Mouse (Mus musculus) limb, embryonic 10.5 days (tissue): ENCODE results near the gene Iqce. TPM values are rescaled to one million over a fixed set of nuclear protein-coding genes. Genes with fewer than 3 reads are reported as not detected.

Experiments
- DNase-seq: peaks from one replicate; pipeline ENCODE4 v3.0.0-alpha.2; 2017; ENCODE audit warnings: low spot score
- H3K27ac ChIP-seq: fragments of 300-500 bp; sonication (generic); 2 replicates; pipeline ENCODE4 v1.5.1; 2016; ENCODE audit warnings: mild to moderate bottlenecking
- H3K27me3 ChIP-seq: fragments of 300-500 bp; sonication (generic); 2 replicates; pipeline ENCODE4 v1.6.1; 2016; ENCODE audit warnings: low read depth, mild to moderate bottlenecking; ENCODE audit not compliant: poor library complexity, severe bottlenecking
- H3K36me3 ChIP-seq: fragments of 300-500 bp; sonication (generic); 2 replicates; pipeline ENCODE4 v1.6.1; 2016; ENCODE audit warnings: mild to moderate bottlenecking, moderate library complexity
- H3K4me1 ChIP-seq: fragments of 300-500 bp; sonication (generic); 2 replicates; pipeline ENCODE4 v1.6.1; 2016
- H3K4me3 ChIP-seq: fragments of 300-500 bp; sonication (generic); 2 replicates; pipeline ENCODE4 v1.5.1; 2016; ENCODE audit warnings: mild to moderate bottlenecking, moderate library complexity
- H3K9me3 ChIP-seq: fragments of 300-500 bp; sonication (generic); replicated peaks from 2 replicates; pipeline ENCODE4 v1.6.1; 2016; ENCODE audit warnings: mild to moderate bottlenecking
- WGBS: fragments of 180-500 bp; shearing (Covaris S2); methylation state at CpG from one replicate; pipeline ENCODE4 v1.1.7; 2016; 5-methylcytosine and 5-hydroxymethylcytosine counted together
- polyA plus RNA-seq: library from polyadenylated mRNA; unstranded; fragments of >200 nt; fragmentation: Nextera tagmentation; extraction: Ambion mirVana; gene quantifications from 2 replicates; pipeline ENCODE4 v1.2.1, GENCODE M21; 2016

The Iqce gene
- polyA plus RNA-seq, 1 experiment from 2014 or later: 24.9 TPM

GRCm38 (mm10) chr5:140622978-140623670 is 79.1 kb downstream of the Iqce start:
- H3K4me3 ChIP-seq: no peak overlapping the region
- 95% methylated on average over 23 of the region's 23 CpGs for WGBS
- H3K27ac ChIP-seq: peak overlapping the region; percentile 19; the same call in 1 of the 2 replicates
- no peaks in the 10 kb centered on the region for H3K27me3 ChIP-seq
- H3K9me3 ChIP-seq: no peaks in the 10 kb centered on the region; the same call in 1 of the 2 replicates
- H3K36me3 ChIP-seq: peaks cover 73% of the 10 kb centered on the region
- peaks cover 8% of the 10 kb centered on the region for H3K4me1 ChIP-seq
- DNase-seq: no peak

DNA sequence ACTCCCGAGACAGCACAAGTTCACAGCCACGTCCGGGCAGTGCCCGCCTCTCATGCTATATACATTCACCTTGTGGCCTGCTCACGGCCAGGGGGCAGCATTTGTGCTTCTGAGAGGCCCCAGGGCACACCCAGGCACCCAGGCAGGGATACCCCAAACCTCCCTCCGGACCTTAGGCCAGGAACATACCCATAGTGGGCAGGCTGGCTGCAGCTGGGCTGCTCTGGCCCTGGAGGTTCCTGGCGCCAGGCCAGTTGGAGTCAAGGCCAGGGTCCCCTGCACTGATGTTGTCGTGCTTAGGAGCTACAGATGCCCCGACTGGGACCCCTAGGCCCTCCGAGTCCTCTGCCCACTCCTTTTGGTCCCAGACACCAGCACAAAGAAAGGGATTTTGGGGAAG is 80.7 kb downstream of the Iqce start:
- no peak overlapping the region for H3K27ac ChIP-seq
- whole genome bisulfite sequencing: 82% methylated on average over 10 of the region's 10 CpGs

DNA sequence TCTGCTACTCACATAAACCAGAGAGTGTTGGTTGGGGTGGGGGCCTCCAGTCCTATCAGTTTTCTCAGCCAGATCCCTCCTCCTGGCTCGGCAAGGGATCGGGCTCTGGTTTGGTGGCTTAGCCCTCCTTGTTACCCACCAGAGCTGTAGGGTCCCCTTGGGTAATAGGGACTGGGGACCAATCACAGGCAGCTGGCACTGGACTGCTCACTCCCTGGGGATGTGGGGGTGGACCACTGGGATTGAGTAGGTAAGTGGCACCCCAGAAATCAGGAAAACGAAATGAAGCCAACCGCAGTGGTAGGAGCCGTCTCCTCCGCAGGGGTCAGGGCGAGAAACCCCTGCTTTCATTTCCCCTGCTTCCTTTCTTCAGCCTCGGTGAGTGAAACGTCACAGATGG is 81.1 kb downstream of the Iqce start:
- Histone ChIP-seq H3K27me3 (no peaks in the 10 kb centered on the region), H3K4me3 (no peak overlapping the region), H3K9me3 (no peaks in the 10 kb centered on the region), H3K27ac (no peak overlapping the region), H3K4me1 (peaks cover 15% of the 10 kb centered on the region), H3K36me3 (peaks cover 52% of the 10 kb centered on the region)
- DNase-seq: no peak
- 75% methylated on average over 9 of the region's 9 CpGs for WGBS

More for the DNA sequence above, 80.7 kb downstream of the Iqce start:
- Histone ChIP-seq H3K4me1 (peaks cover 12% of the 10 kb centered on the region), H3K36me3 (peaks cover 56% of the 10 kb centered on the region), H3K9me3 (no peaks in the 10 kb centered on the region), H3K27me3 (no peaks in the 10 kb centered on the region), H3K4me3 (no peak overlapping the region)
- DNase-seq: no peak

GRCm38 (mm10) chr5:140619895-140620736 is 82.1 kb downstream of the Iqce start:
- Histone ChIP-seq H3K9me3 (no peaks in the 10 kb centered on the region), H3K27me3 (no peaks in the 10 kb centered on the region), H3K4me3 (no peak overlapping the region), H3K36me3 (peaks cover 42% of the 10 kb centered on the region), H3K4me1 (peaks cover 15% of the 10 kb centered on the region), H3K27ac (no peak overlapping the region)
- WGBS: 58% methylated on average over 7 of the region's 7 CpGs
- DNase-seq: peak; percentile 42

GRCm38 (mm10) chr5:140619151-140619771 is 82.9 kb downstream of the Iqce start:
- H3K27me3 ChIP-seq: no peaks in the 10 kb centered on the region
- H3K27ac ChIP-seq: no peak overlapping the region
- 25% methylated on average over 6 of the region's 6 CpGs for WGBS
- H3K36me3 ChIP-seq: peaks cover 40% of the 10 kb centered on the region
- H3K9me3 ChIP-seq: no peaks in the 10 kb centered on the region
- DNase-seq: peak; percentile 86
- peaks cover 15% of the 10 kb centered on the region for H3K4me1 ChIP-seq
- H3K4me3 ChIP-seq: no peak overlapping the region

DNA sequence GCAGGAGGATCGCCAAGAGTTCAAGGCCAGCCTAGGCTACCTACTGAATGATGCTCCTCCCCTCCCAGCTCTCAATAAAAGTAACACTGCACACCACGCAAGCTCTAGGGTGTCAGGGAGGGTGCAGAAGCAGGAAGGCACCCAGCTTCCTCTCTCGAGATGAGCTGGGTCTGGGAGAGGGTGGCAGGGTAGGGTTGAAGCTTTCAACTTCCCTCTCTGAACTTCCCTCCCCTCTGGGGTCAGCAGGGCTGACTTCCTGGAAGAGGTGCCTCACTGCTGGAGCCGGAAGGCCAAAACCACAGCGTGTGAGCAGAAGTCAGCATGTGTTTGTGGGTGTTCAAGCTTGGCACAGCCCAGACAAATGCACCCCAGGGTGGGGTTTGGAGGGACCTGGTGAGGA is 84.5 kb downstream of the Iqce start:
- H3K36me3 ChIP-seq: peaks cover 27% of the 10 kb centered on the region
- H3K9me3 ChIP-seq: no peaks in the 10 kb centered on the region
- no peak overlapping the region for H3K4me3 ChIP-seq
- no peak overlapping the region for H3K27ac ChIP-seq
- peaks cover 8% of the 10 kb centered on the region for H3K27me3 ChIP-seq
- 77% methylated on average over 5 of the region's 5 CpGs for WGBS
- DNase-seq: no peak
- H3K4me1 ChIP-seq: peaks cover 15% of the 10 kb centered on the region

- Histone ChIP-seq H3K9me3 (no peaks in the 10 kb centered on the region), H3K27me3 (peaks cover 18% of the 10 kb centered on the region), H3K27ac (0 out of 2 replicates have a peak overlapping the region, but pooled peaks have one; percentile 1), H3K36me3 (peaks cover 17% of the 10 kb centered on the region), H3K4me1 (peaks cover 23% of the 10 kb centered on the region), H3K4me3 (no peak overlapping the region)
- no peak for DNase-seq
- WGBS: 72% methylated on average over 9 of the region's 9 CpGs
Observed at GRCm38 (mm10) chr5:140616691-140617090, 85.5 kb downstream of the Iqce start.

DNA sequence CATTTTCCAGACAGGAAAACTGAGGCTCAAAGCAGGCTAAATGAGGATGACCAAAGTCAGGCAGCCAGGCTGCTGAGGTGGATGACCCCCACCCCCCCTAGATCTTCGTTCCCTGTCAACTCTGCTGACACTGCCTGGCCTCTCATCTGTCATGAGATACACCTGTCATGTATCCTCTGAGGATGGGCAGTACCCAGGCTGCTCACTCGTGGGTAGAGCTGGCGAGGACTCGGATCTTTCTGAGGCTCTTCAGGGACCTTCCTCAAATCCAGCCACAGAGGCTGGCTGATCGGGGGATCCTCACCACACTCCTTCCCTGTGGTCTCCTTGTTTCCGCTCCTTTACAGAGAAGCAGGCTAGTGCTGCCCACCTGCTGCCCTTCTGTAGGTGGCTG is 86.1 kb downstream of the Iqce start:
- Histone ChIP-seq H3K4me1 (peaks cover 24% of the 10 kb centered on the region), H3K27ac (0 out of 2 replicates have a peak overlapping the region, but pooled peaks have one; percentile 1), H3K9me3 (no peaks in the 10 kb centered on the region), H3K27me3 (peaks cover 24% of the 10 kb centered on the region), H3K36me3 (peaks cover 11% of the 10 kb centered on the region), H3K4me3 (no peak overlapping the region)
- DNase-seq: no peak
- WGBS: 86% methylated on average over 6 of the region's 6 CpGs

DNA sequence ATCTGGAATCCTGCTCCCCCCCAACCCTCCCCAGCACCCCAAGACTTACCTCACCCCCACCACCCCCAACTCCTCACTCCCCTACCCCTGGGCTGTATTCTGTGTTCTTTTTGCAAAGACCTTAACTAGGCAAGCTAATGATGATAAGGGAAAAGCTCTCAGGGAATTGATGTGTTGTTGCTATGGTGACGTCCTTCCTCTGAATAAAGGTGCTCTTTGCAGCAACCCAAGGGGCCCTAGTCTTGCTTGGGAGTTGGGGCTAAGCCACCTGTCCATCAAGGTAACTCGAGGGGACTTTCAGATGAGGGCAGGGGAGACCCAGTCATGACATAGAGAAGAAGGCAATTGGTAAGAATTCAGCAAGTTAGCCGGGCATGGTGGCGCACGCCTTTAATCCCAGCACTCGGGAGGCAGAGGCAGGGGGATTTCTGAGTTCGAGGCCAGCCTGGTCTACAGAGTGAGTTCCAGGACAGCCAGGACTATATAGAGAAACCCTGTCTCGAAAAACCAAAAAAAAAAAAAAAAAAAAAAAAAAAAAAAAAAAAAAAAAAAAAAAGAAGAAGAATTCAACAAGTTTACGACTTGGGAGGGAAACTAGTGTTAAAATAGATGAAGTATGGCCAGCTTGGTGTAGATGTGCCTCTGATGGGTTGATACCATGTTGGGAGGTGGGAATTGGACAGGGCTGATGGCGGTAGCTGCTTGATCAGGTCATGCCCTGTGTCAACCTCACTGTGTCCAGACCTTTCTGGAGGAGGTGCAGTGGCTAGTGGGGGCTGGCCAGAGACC is 86.7 kb downstream of the Iqce start:
- Histone ChIP-seq H3K27me3 (peaks cover 30% of the 10 kb centered on the region), H3K9me3 (no peaks in the 10 kb centered on the region), H3K27ac (no peak overlapping the region), H3K4me1 (peaks cover 30% of the 10 kb centered on the region), H3K4me3 (no peak overlapping the region), H3K36me3 (0 out of 2 replicates have a peak, but pooled peaks cover 9% of the 10 kb centered on the region)
- no peak for DNase-seq
- 89% methylated on average over 10 of the region's 10 CpGs for WGBS

DNA sequence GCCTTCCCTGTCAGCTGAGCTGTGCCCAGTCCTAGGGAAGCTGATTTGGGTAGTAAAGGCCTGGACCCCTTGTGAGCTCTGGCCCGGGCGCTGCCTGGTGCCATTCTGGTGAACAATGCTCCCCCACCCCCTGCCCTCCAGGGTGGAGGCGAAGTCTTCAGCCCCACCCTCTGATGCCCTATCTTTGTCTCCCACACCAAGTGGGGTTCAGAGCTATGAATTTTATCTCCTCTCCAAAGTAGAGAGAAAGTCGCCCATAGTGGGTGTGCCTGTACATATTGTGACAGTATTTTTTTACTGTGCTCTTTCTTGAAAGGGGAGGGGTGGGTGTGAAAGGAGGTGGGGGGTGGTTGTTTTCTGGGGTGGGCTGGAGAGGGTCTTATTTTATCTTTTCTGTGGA is 87.3 kb downstream of the Iqce start:
- 0 out of 2 replicates have a peak, but pooled peaks cover 9% of the 10 kb centered on the region for H3K36me3 ChIP-seq
- no peak overlapping the region for H3K4me3 ChIP-seq
- H3K27ac ChIP-seq: no peak overlapping the region
- no peak for DNase-seq
- no peaks in the 10 kb centered on the region for H3K9me3 ChIP-seq
- peaks cover 37% of the 10 kb centered on the region for H3K27me3 ChIP-seq
- 92% methylated on average over 4 of the region's 4 CpGs for WGBS
- peaks cover 35% of the 10 kb centered on the region for H3K4me1 ChIP-seq

DNA sequence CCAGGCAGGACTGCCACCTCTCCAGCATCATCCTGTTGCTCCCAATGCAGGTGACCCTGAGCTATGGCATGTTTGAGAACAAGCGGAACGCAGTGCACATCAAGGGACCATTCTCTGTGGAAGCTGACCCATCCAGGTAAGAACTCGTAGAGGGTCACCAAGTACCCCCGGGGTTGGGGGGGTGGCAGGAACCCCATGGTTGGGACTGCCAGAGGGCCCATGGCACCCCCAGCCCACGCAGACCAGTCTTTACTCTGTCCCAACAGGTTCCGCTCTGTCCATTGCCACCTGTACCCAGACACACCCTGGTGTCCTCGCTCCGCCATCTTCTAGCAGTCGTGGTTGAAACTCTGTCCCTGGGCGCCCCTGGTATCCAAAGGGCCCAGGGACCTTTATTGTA is 88.0 kb downstream of the Iqce start:
- H3K27ac ChIP-seq: no peak overlapping the region
- H3K36me3 ChIP-seq: 0 out of 2 replicates have a peak, but pooled peaks cover 9% of the 10 kb centered on the region
- peaks cover 41% of the 10 kb centered on the region for H3K4me1 ChIP-seq
- no peak for DNase-seq
- WGBS: 95% methylated on average over 10 of the region's 10 CpGs
- H3K27me3 ChIP-seq: peaks cover 44% of the 10 kb centered on the region
- no peaks in the 10 kb centered on the region for H3K9me3 ChIP-seq
- no peak overlapping the region for H3K4me3 ChIP-seq

- 64% methylated on average over 18 of the region's 18 CpGs for WGBS
- Histone ChIP-seq H3K4me1 (peaks cover 60% of the 10 kb centered on the region), H3K4me3 (peak overlapping the region; percentile 60; the same call in 1 of the 2 replicates), H3K27me3 (peaks cover 63% of the 10 kb centered on the region), H3K36me3 (0 out of 2 replicates have a peak, but pooled peaks cover 9% of the 10 kb centered on the region), H3K9me3 (no peaks in the 10 kb centered on the region), H3K27ac (peak overlapping the region; percentile 57)
- DNase-seq: no peak
Observed at GRCm38 (mm10) chr5:140612191-140612590, 90.0 kb downstream of the Iqce start.
